In the genomic region with DNA sequence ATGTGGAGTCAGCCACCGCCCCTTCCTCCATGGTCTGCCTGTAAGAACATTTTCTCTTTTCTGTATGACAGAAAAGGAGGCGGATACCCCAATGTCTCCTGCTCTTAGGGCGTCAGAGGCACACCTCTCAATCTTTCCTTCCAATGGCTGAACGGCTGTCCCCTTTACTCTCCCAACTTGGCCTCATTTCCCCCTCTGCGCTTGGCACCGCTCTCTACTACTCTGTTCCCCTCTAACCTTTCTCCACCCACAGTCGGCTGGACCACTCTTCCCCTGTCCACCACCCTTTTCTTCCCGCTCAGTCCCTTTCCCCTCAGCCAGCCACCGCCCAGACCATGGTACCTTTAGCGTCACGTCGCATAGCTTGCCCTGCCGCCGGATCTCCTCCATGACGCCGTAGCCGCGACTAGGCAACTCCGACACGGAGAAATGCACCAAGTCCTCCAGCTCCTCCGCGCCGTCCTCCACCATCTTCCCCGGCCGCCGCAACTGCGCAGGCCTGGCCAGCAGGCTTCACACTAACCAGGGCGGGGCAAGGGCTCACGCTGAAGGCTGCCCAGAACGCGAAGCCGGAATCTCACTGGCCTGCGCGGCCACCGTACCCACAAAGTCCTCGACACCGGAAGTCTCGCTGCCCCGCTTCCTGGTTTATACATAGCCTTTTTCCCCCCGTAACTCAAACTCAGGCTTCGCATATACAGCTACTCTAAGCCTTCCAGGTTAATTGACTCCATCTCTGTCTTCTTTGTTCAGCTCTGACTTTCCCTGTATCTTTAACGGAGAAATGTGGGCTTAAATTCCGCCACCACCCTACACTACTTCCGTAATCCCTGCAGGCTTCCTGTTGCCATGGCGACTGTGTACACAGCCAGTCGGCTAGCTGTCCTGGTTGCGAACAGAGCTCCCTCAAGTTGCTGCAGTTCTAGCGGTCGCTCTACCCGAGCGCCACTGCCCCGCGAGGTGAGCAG, we compare ENCODE assay signal across 8 mouse cellular contexts. TPM values are rescaled to one million over a fixed set of nuclear protein-coding genes. Genes with fewer than 3 reads are reported as not detected.
DNase-seq lines count a peak whose midpoint lies in the region; ATAC-seq and TF ChIP-seq lines count a peak whose summit lies in the region.

A gene (minus strand): TSS at position 571 of the 968 bp plus-strand sequence.
A gene (plus strand): TSS at position 835 of the 968 bp plus-strand sequence.

- no peak for TF ChIP-seq EP300 in heart, postnatal 0 days (IDR thresholded peaks at IDR 0.05; ENCODE audit: low read depth)

- TF ChIP-seq POLR2A in testis, adult 2 months (IDR thresholded peaks at IDR 0.05; ENCODE audit: control insufficient read depth, low read depth, low read length): peak; percentile 73

- no peaks in the 10 kb centered on the region for H3K9me3 ChIP-seq in E14TG2a.4 (ENCODE audit: low read length)
- H3K9me3 ChIP-seq in forebrain, embryonic 12.5 days: no peaks in the 10 kb centered on the region
- no peaks in the 10 kb centered on the region for H3K9me3 ChIP-seq in heart, postnatal 0 days (replicated peaks; ENCODE audit: control insufficient read depth, low read length)
- no peaks in the 10 kb centered on the region for H3K9me3 ChIP-seq in liver, embryonic 16.5 days (replicated peaks; ENCODE audit: control insufficient read depth, low read length)
- no peaks in the 10 kb centered on the region for H3K9me3 ChIP-seq in neural tube, embryonic 13.5 days

- peak within 1 kb of the TSS; percentile 84; the same call in 1 of the 2 replicates for H3K27ac ChIP-seq in forebrain, embryonic 12.5 days
- peak within 1 kb of the TSS; percentile 91 for H3K27ac ChIP-seq in heart, postnatal 0 days (ENCODE audit: low read depth)
- H3K27ac ChIP-seq in liver, embryonic 16.5 days (ENCODE audit: low read length): peak within 1 kb of the TSS; percentile 71
- H3K27ac ChIP-seq in neural tube, embryonic 13.5 days (replicated peaks): peak within 1 kb of the TSS; percentile 93
- H3K27ac ChIP-seq in testis, adult 2 months (ENCODE audit: control insufficient read depth, insufficient read depth, low read depth, low read length): peak within 1 kb of the TSS; percentile 92

- peak; percentile 99 for ATAC-seq in forebrain, embryonic 12.5 days (ENCODE audit: low FRiP score)
- peak; percentile 98 for ATAC-seq in heart, postnatal 0 days (ENCODE audit: insufficient read depth, low read depth)
- ATAC-seq in liver, embryonic 16.5 days (ENCODE audit: low read depth): peak; percentile 98
- ATAC-seq in neural tube, embryonic 13.5 days (ENCODE audit: low read depth): peak; percentile 99

- H3K36me3 ChIP-seq in E14TG2a.4 (ENCODE audit: insufficient read depth, low read length): no peaks in the 10 kb centered on the region
- H3K36me3 ChIP-seq in forebrain, embryonic 12.5 days (replicated peaks): 0 out of 2 replicates have a peak, but pooled peaks cover 4% of the 10 kb centered on the region
- H3K36me3 ChIP-seq in heart, postnatal 0 days (replicated peaks; ENCODE audit: control insufficient read depth, insufficient read depth, low read length): 0 out of 2 replicates have a peak, but pooled peaks cover 4% of the 10 kb centered on the region
- H3K36me3 ChIP-seq in liver, embryonic 16.5 days (ENCODE audit: control insufficient read depth, insufficient read depth): no peaks in the 10 kb centered on the region
- H3K36me3 ChIP-seq in neural tube, embryonic 13.5 days: peaks cover 3% of the 10 kb centered on the region; the same call in 1 of the 2 replicates
- H3K36me3 ChIP-seq in testis, adult 2 months (ENCODE audit: control insufficient read depth, insufficient read depth, low read length): no peaks in the 10 kb centered on the region

- DNase-seq in c-Kit-positive CD71-positive TER-119-positive erythroid progenitor cells, embryonic 14.5 days (ENCODE audit: low spot score): peak; percentile 92
- peak; percentile 96 for DNase-seq in heart, postnatal 0 days (ENCODE audit: low spot score)
- DNase-seq in kidney, postnatal 4 days: peak; percentile 98 to 99

- peak within 1 kb of the TSS; percentile 94 for H3K4me3 ChIP-seq in E14TG2a.4 (replicated peaks; ENCODE audit: low read length)
- peak within 1 kb of the TSS; percentile 63 for H3K4me3 ChIP-seq in forebrain, embryonic 12.5 days (replicated peaks)
- peak within 1 kb of the TSS; percentile 66 for H3K4me3 ChIP-seq in heart, postnatal 0 days (ENCODE audit: low read depth, low read length)
- peak within 1 kb of the TSS; percentile 82 for H3K4me3 ChIP-seq in liver, embryonic 16.5 days (ENCODE audit: low read depth, low read length)
- H3K4me3 ChIP-seq in neural tube, embryonic 13.5 days: peak within 1 kb of the TSS; percentile 70
- H3K4me3 ChIP-seq in testis, adult 2 months (ENCODE audit: control insufficient read depth, low read depth, low read length): peak within 1 kb of the TSS; percentile 99

- whole genome bisulfite sequencing in forebrain, embryonic 12.5 days: under 1% methylated on average over 53 of the region's 53 CpGs
- under 1% methylated on average over 53 of the region's 53 CpGs for WGBS in heart, postnatal 0 days
- under 1% methylated on average over 53 of the region's 53 CpGs for WGBS in liver, embryonic 16.5 days (ENCODE audit: insufficient replicate concordance)
- WGBS in neural tube, embryonic 13.5 days: under 1% methylated on average over 53 of the region's 53 CpGs

- peaks cover 14% of the 10 kb centered on the region for H3K27me3 ChIP-seq in E14TG2a.4 (ENCODE audit: insufficient read depth, low read length)
- peaks cover 5% of the 10 kb centered on the region; the same call in 1 of the 2 replicates for H3K27me3 ChIP-seq in forebrain, embryonic 12.5 days
- H3K27me3 ChIP-seq in heart, postnatal 0 days (ENCODE audit: control insufficient read depth, insufficient read depth, low read length): 0 out of 2 replicates have a peak, but pooled peaks cover 6% of the 10 kb centered on the region
- H3K27me3 ChIP-seq in liver, embryonic 16.5 days (ENCODE audit: control insufficient read depth, insufficient read depth, low read depth, low read length): no peaks in the 10 kb centered on the region
- H3K27me3 ChIP-seq in neural tube, embryonic 13.5 days: peaks cover 12% of the 10 kb centered on the region
- H3K27me3 ChIP-seq in testis, adult 2 months (ENCODE audit: control insufficient read depth, insufficient read depth, low read length): no peaks in the 10 kb centered on the region

- H3K4me1 ChIP-seq in E14TG2a.4 (replicated peaks; ENCODE audit: low read depth, low read length): peaks cover 25% of the 10 kb centered on the region
- peaks cover 11% of the 10 kb centered on the region for H3K4me1 ChIP-seq in forebrain, embryonic 12.5 days
- peaks cover 7% of the 10 kb centered on the region for H3K4me1 ChIP-seq in heart, postnatal 0 days (ENCODE audit: control insufficient read depth, insufficient read depth)
- H3K4me1 ChIP-seq in liver, embryonic 16.5 days (ENCODE audit: control insufficient read depth, low read depth, low read length): peaks cover 12% of the 10 kb centered on the region
- H3K4me1 ChIP-seq in neural tube, embryonic 13.5 days (replicated peaks): peaks cover 15% of the 10 kb centered on the region
- peaks cover 8% of the 10 kb centered on the region for H3K4me1 ChIP-seq in testis, adult 2 months (ENCODE audit: control insufficient read depth, insufficient read depth, low read length)

- no peak for TF ChIP-seq CTCF in E14TG2a.4 (conservative IDR thresholded peaks at IDR 0.05; ENCODE audit: low read length)
- no peak; the same call in 1 of the 2 replicates for TF ChIP-seq CTCF in heart, postnatal 0 days (IDR thresholded peaks at IDR 0.05; ENCODE audit: low read depth)
- TF ChIP-seq CTCF in testis, adult 2 months (IDR thresholded peaks at IDR 0.05; ENCODE audit: control insufficient read depth, insufficient read depth, insufficient replicate concordance, low read depth, low read length): no peak

- peak within 1 kb of the TSS; percentile 76 for H3K4me2 ChIP-seq in forebrain, embryonic 12.5 days
- peak within 1 kb of the TSS; percentile 72 for H3K4me2 ChIP-seq in heart, postnatal 0 days (ENCODE audit: low read depth, low read length)
- H3K4me2 ChIP-seq in liver, embryonic 16.5 days (ENCODE audit: low read depth, low read length): peak within 1 kb of the TSS; percentile 88
- H3K4me2 ChIP-seq in neural tube, embryonic 13.5 days: peak within 1 kb of the TSS; percentile 88

- peak within 1 kb of the TSS; percentile 67 for H3K9ac ChIP-seq in forebrain, embryonic 12.5 days
- H3K9ac ChIP-seq in heart, postnatal 0 days (replicated peaks; ENCODE audit: low read depth, low read length): peak within 1 kb of the TSS; percentile 70
- H3K9ac ChIP-seq in liver, embryonic 16.5 days (ENCODE audit: low read depth, low read length): peak within 1 kb of the TSS; percentile 75
- H3K9ac ChIP-seq in neural tube, embryonic 13.5 days: peak within 1 kb of the TSS; percentile 87

RNA-seq across cellular contexts. Expression of the first gene that starts in this region (rescaled TPM):
- polyA plus RNA-seq in forebrain, embryonic 12.5 days (2016; fragmentation: Nextera tagmentation; extraction: Ambion mirVana): 10.3 and 10.5 TPM in 2 replicates
- 4.9 and 6.6 TPM in 2 replicates for total RNA-seq in heart, postnatal 0 days (2014; rRNA removed; ENCODE audit: low replicate concordance)
- 4.2 and 4.3 TPM in 2 replicates for polyA plus RNA-seq in heart, postnatal 0 days (2015; fragmentation: Nextera tagmentation; extraction: Ambion mirVana)
- polyA plus RNA-seq in liver, embryonic 16.5 days (2015; fragmentation: Nextera tagmentation; extraction: Ambion mirVana): 2.1 and 2.5 TPM in 2 replicates
- 16.6 and 18.6 TPM in 2 replicates for polyA plus RNA-seq in neural tube, embryonic 13.5 days (2015; fragmentation: Nextera tagmentation; extraction: Ambion mirVana)
- polyA plus RNA-seq in testis, adult 2 months (2012; rRNA removed): 11.5 TPM in 2 replicates

RNA-seq across cellular contexts. Expression of the second gene that starts in this region (rescaled TPM):
- 1.6 and 2.0 TPM in 2 replicates for polyA plus RNA-seq in forebrain, embryonic 12.5 days (2016; fragmentation: Nextera tagmentation; extraction: Ambion mirVana)
- total RNA-seq in heart, postnatal 0 days (2014; rRNA removed; ENCODE audit: low replicate concordance): 0.70 TPM in 1 of 2 replicates, not detected in the other
- 0.29 and 0.37 TPM in 2 replicates for polyA plus RNA-seq in heart, postnatal 0 days (2015; fragmentation: Nextera tagmentation; extraction: Ambion mirVana)
- polyA plus RNA-seq in liver, embryonic 16.5 days (2015; fragmentation: Nextera tagmentation; extraction: Ambion mirVana): 0.18 and 0.21 TPM in 2 replicates
- 2.3 and 2.5 TPM in 2 replicates for polyA plus RNA-seq in neural tube, embryonic 13.5 days (2015; fragmentation: Nextera tagmentation; extraction: Ambion mirVana)
- polyA plus RNA-seq in testis, adult 2 months (2012; rRNA removed): 122 and 131 TPM in 2 replicates

Comparison
In these comparisons a context has a peak if more than half of its experiments do, and no peak if none do; other contexts are left out.
1. Peak in every context shown above with its lines: DNase-seq, ATAC-seq, H3K4me3 ChIP-seq and H3K27ac ChIP-seq.
2. RNA of the second gene that starts in this region (polyA plus RNA-seq): 122 to 131 TPM in testis, adult 2 months; 2.3 to 2.5 TPM in neural tube, embryonic 13.5 days, 1.6 to 2.0 TPM in forebrain, embryonic 12.5 days, 0.29 to 0.37 TPM in heart, postnatal 0 days and 0.18 to 0.21 TPM in liver, embryonic 16.5 days; every median in the first group is over 10 times any median in the second.